Mouse (Mus musculus) ZHBTc4 (cell line): ENCODE measurements around the gene Eif3a.

Experiments used
- DNase-seq: peaks from one replicate; pipeline ENCODE4 v3.0.0-alpha.2; 2011; ENCODE audit warnings: low read depth, low spot score

The Eif3a gene

GRCm38 (mm10) chr19:60790551-60791161 lies at the start of gene Eif3a:
TSS of gene Eif3a (minus strand) at chr19:60790658.
- peak; percentile 98 for DNase-seq

GRCm38 (mm10) chr19:60837747-60838146 lies 47.3 kb upstream of the Eif3a start:
- peak; percentile 78 for DNase-seq

DNA sequence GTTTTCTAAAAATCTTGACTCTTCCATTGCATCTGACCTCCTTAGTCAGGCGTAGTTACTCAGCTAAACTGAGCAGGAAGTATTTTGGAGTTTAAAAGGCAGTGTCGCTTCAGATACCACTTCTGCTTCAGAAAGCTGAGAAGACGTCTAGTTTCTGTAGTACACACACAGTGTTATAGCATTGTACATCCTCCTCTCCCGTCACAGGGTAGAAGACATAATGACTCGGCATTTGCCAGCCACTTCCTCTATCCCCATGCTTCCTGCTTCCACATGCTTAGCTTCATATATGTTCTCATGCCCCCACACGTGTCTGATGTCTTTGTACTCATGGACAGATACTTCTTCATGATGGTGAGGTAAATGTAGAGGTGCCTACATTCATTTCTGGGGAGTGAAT lies 28.2 kb upstream of the Eif3a start:
- no peak for DNase-seq

- DNase-seq, result no peak
Observed at GRCm38 (mm10) chr19:60813133-60813532, 22.7 kb upstream of the Eif3a start.

- DNase-seq, result no peak
Observed at GRCm38 (mm10) chr19:60812036-60812389, 21.6 kb upstream of the Eif3a start.

- DNase-seq, result peak; percentile 96
Observed at GRCm38 (mm10) chr19:60811098-60812035, 20.9 kb upstream of the Eif3a start, which contains the start of gene Fam45a. TSS of gene Fam45a (plus strand) at chr19:60811585.

DNA sequence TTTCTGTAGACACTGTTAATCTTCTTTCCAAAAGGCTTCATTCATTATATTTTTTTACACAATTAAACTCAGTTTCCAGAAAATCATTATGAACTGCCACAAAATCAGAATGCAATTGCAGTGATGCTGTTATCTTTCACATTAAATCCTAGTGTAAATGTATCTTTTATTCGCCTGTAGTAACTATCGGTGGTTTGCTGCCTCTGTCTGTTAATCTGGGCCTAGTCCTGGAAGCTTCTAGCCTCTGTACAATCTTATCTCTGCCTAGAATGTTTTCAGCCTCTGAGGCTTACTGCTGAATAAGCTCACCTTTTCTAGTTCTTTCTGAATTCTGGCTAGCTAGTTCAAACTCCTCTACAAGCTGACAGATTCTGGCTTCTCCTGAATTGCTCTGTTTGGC lies 19.5 kb upstream of the Eif3a start:
- DNase-seq, result no peak

- no peak for DNase-seq
Observed at GRCm38 (mm10) chr19:60804903-60805302, 14.4 kb upstream of the Eif3a start.

DNA sequence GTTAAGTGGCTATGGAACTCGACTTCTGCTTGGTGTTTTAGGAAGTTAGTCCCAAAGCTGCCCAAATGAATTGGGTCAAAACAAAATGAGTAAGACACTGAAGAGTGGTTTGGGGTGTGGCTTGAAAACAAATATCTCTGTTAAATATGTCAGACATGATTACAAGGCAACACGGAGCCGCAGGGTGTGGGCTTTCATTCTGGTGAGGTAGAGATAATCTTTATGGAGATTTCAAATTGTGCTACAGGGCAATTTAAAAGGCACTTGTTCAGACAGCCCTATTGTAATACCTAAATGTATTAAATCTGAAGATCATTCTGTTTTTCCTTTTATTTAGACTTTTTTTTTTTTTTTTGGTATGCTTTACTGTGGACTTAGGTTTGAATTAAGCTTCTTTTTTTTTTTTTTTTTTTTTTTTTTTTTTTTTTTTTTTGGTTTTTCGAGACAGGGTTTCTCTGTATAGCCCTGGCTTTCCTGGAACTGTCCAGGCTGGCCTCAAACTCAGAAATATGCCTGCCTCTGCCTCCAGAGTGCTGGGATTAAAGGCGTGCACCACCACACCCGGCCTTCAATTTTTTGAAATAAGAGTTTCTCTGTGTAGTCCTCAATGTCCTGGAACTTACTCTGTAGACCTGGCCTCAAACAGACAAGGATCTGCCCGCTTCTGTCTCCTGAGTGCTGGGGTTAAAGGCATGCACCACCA lies 9.6 kb upstream of the Eif3a start:
- DNase-seq, result no peak

- DNase-seq, result no peak
Observed at GRCm38 (mm10) chr19:60797415-60797814, 7.0 kb upstream of the Eif3a start.

- DNase-seq, result no peak
Observed at GRCm38 (mm10) chr19:60795244-60795643, 4.8 kb upstream of the Eif3a start.

DNA sequence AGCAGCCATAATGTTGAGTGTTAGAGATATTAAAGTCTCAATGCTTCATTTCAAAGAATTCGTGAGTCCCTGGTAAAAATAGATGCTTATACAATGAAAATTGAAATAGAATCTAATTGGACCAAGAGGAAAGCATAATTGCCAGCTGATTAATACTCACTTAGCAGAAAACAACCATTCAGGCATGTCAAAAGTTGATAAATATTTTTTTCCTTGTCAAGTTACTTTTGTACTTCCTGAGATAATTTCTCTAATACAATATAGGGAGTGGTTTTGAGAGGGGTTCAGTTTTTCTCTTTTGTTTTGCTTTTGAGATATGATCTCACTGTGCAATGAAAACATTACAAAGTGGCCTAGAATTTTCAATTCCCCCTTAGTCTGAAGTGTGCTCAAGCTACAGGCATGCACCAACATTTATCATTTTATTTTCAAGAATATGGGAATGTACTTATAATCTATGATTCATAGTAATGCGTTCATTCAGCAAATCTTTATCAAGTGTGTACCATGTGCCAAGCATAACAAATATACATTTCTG lies 2.8 kb upstream of the Eif3a start:
- no peak for DNase-seq

DNA sequence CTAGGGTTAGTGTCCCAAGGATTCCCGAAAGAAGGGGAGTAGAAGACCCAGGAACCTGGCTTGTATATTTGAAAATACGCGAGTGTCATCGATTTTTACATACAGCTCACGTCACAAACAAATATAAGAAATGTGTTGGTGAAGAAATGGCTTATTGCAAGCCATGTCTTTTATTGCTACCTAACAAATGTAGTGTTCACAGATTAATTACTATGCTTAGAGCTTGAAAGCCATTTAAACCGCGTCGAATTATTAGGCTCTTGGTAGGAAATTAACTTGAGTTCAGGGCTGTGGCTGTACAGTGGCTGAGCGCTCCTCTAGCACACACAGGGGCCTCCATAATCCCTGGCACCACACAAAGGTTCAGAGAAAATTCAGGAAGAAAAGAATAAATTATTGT lies 706 bp upstream of the Eif3a start:
- DNase-seq, result no peak

DNA sequence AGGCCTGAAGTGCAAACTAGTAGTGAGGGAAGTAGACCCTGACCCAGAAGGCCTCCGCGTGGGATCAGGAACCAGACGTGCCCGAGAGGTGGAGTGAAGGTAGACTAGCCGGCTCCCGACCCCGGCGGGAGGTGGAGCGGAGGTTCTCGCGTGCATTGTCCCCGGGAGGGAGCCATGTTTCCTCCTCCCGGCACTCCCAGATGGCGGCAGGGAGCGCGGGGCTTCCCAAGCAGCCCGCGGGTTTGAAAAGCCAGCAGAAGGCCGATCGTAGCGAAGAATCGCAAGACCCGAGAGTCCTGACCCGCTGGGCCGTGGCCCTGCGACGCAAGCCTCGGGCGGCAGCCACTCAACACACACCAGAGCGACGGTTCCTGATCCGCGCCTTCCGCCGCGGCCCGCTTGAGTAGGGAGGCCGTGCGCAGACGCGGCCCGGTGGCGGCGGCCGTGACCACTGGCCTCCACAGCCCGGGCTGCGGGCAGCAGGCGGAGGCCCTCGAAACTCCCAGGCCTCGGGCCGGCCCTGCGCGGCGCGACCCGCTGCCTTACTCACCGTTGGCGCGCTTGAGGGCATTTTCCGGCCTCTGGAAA lies 445 bp downstream of the Eif3a start:
- DNase-seq, result peak; percentile 89

GRCm38 (mm10) chr19:60789452-60789851 lies 1.0 kb downstream of the Eif3a start:
- no peak for DNase-seq

DNA sequence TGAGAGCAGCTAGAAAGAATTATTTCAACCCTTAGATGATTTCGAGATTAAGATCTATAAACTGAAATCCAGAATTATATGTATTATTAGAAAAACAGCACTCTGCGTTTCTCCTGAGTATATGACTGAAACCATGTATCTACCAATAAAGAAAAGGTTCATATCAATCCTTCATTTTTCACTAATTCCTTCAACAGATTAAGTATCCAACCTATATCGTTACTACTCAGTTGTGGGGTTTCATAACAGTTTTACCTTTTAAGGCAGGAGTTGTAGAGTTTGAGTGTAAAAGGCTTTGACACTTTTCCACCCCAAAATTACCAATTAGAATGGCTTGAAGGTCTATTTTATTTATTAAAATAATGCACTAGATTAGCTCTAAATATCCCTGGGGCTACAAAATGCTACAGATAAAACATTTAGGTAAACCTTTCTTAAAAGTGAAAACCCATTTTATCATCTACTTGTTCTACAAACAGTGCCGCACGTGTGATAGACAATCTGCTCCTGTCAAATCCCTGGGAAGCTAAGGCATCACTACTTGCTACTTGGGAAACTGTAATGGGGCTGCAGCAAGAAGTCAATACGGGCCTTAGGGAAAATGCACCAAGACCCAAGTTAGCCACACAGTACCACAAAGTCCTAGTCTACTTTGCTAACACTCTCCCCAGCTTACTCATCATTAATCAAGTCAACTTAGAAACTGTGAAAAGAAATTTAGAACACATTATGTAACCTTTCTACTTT lies 2.1 kb downstream of the Eif3a start:
- peak; percentile 24 for DNase-seq

DNA sequence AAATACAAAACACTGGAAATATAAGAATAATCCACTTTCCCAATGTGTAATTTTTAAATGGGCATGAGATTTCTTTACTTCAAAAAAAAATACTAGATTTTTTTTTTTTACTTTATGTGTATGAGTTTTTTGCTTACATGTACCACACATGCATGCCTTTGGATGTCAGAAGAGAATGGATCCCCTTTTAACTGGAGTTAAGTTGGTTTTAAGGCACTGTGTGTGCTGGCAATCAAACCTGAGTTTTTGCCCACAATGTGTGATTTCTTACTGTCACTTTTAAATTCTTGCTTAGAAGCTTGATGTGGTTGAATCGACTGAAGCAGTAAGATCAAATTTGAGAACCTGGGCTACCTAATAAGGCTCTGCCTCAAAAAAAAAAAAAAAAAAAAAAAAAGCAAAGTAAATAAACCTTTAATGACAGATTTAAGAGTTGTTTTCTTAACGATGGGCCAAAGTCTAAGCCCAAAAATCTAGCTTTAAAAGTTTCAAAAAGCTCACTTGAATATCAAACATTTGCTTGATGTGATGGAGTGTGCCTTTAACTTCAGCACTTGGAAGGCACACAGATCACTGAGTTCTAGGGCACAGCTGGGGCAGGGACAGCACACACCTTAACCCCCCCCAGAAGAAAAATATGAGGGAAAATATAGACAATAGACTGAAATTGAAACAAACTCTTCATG lies 2.9 kb downstream of the Eif3a start:
- DNase-seq, result no peak

- DNase-seq, result no peak
Observed at GRCm38 (mm10) chr19:60784712-60785111, 5.7 kb downstream of the Eif3a start.

- DNase-seq, result no peak
Observed at GRCm38 (mm10) chr19:60782034-60782433, 8.4 kb downstream of the Eif3a start.

DNA sequence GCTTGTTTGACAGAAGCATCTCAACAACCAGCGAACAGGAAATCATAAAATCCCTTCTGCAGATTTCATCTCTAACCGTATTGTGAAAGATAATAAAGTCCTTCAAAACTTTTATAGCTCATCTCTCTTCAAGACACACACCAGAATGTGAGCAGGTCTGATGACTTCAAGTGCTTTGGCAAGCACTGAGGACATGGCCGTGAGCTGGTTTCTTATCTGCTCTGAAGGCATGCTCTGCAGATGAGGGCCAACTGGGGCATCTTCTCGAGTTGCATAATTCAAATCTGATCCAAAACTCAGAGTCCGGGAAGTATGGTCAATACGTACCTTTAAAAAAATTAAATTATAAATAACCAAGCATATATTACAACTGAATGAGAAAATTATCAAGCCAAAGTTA lies 17.1 kb downstream of the Eif3a start:
- DNase-seq, result no peak
